In the genomic region with DNA sequence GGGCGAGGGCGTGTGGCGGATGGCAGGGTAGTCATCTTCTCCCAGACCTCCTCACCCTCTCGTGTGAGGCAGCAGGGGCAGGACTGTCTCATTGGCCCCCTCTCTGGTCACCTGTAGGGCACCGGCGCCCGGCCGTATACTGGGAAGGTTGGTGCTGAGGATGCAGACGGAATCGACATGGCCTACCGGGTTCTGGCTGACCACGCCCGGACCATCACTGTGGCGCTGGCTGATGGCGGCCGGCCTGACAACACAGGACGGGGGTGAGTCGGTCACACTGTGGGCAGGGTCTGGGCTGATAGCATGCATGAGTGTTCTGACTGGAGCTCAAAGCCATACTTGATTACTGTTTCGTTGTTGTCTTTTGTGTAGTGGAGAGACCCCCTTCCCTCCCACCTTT, we compare ENCODE assay signal across 1 mouse cellular context.
TF ChIP-seq lines count a peak whose summit lies in the region.

No protein-coding gene starts in this region.

TF ChIP-seq in myocyte, 11 proteins besides CTCF, POLR2A, EP300 and RAD21 (continued from another document):
- TF ChIP-seq SRF (IDR thresholded peaks at IDR 0.05; ENCODE audit: control insufficient read depth, insufficient read length, low read depth) (no peak), CEBPB (IDR thresholded peaks at IDR 0.05; ENCODE audit: insufficient read depth, poor library complexity, severe bottlenecking) (no peak), POLR2AphosphoS2 (IDR thresholded peaks at IDR 0.05; ENCODE audit: insufficient read length, low read depth) (peak; percentile 69)
